Mouse (Mus musculus): ENCODE data around the gene Folr2.

Folr2 gene

GRCm38 (mm10) chr7:101866491-101867265 is 9.7 kb upstream of the Folr2 start:
- no peak for DNase-seq (ENCODE audit: low spot score)

GRCm38 (mm10) chr7:101863415-101863814 is 6.4 kb upstream of the Folr2 start, which contains the start of gene Anapc15:
Gene Anapc15, plus strand, starts transcription at chr7:101863715.
- DNase-seq (ENCODE audit: low spot score): no peak

- no peak for DNase-seq (ENCODE audit: low spot score)
Observed at GRCm38 (mm10) chr7:101862291-101862690, 5.3 kb upstream of the Folr2 start.

- DNase-seq (ENCODE audit: low spot score): no peak
Observed at GRCm38 (mm10) chr7:101860978-101861377, 4.0 kb upstream of the Folr2 start.

- no peak for DNase-seq (ENCODE audit: low spot score)
Observed at GRCm38 (mm10) chr7:101858362-101858761, 1.4 kb upstream of the Folr2 start.

GRCm38 (mm10) chr7:101853816-101854215 is 3.2 kb downstream of the Folr2 start:
- DNase-seq (ENCODE audit: low spot score): no peak

- no peak for DNase-seq (ENCODE audit: low spot score)
Observed at GRCm38 (mm10) chr7:101852846-101853245, 4.1 kb downstream of the Folr2 start.

GRCm38 (mm10) chr7:101851689-101852088 is 5.3 kb downstream of the Folr2 start:
- no peak for DNase-seq (ENCODE audit: low spot score)

- no peak for DNase-seq (ENCODE audit: low spot score)
Observed at GRCm38 (mm10) chr7:101847934-101848333, 9.1 kb downstream of the Folr2 start.

GRCm38 (mm10) chr7:101844186-101844585 is 12.8 kb downstream of the Folr2 start:
- no peak for DNase-seq (ENCODE audit: low spot score)

GRCm38 (mm10) chr7:101837606-101838471 is 19.2 kb downstream of the Folr2 start, which contains the start of gene Inppl1:
Gene Inppl1, minus strand, starts transcription at chr7:101838229.
- DNase-seq (ENCODE audit: low spot score): peak; percentile 18

GRCm38 (mm10) chr7:101837154-101837605 is 19.8 kb downstream of the Folr2 start:
- DNase-seq (ENCODE audit: low spot score): peak; percentile 8

GRCm38 (mm10) chr7:101836271-101837153 is 20.5 kb downstream of the Folr2 start:
- peak; percentile 64 for DNase-seq (ENCODE audit: low spot score)

- no peak for DNase-seq (ENCODE audit: low spot score)
Observed at GRCm38 (mm10) chr7:101835457-101836109, 21.4 kb downstream of the Folr2 start.

- no peak for DNase-seq (ENCODE audit: low spot score)
Observed at GRCm38 (mm10) chr7:101834903-101835302, 22.1 kb downstream of the Folr2 start.

- no peak for DNase-seq (ENCODE audit: low spot score)
Observed at GRCm38 (mm10) chr7:101833916-101834584, 22.9 kb downstream of the Folr2 start.

GRCm38 (mm10) chr7:101833352-101833751 is 23.6 kb downstream of the Folr2 start:
- no peak for DNase-seq (ENCODE audit: low spot score)

GRCm38 (mm10) chr7:101832372-101832771 is 24.6 kb downstream of the Folr2 start:
- DNase-seq (ENCODE audit: low spot score): no peak

GRCm38 (mm10) chr7:101831437-101831836 is 25.6 kb downstream of the Folr2 start:
- DNase-seq (ENCODE audit: low spot score): no peak

GRCm38 (mm10) chr7:101830373-101830772 is 26.6 kb downstream of the Folr2 start:
- DNase-seq (ENCODE audit: low spot score): no peak

All from T-cell, adult 2 months (primary cell).